Mouse (Mus musculus): ENCODE results near the gene Cpm. TPM values are rescaled to one million over a fixed set of nuclear protein-coding genes. Genes with fewer than 3 reads are reported as not detected.

Gene Cpm
- polyA plus RNA-seq, 1 experiment = 13.6 TPM

GRCm38 (mm10) chr10:117667663-117668507 lies 38.6 kb downstream of the Cpm start:
- no peak for DNase-seq
- TF ChIP-seq CTCF (IDR thresholded peaks at IDR 0.05; ENCODE audit: borderline replicate concordance, insufficient read depth, low read depth, low read length) = no peak
- TF ChIP-seq POLR2A (IDR thresholded peaks at IDR 0.05; ENCODE audit: borderline replicate concordance, insufficient read depth, low read length) = no peak
- WGBS = 92% methylated on average over 28 of the region's 28 CpGs
- Histone ChIP-seq H3K27me3 (ENCODE audit: control insufficient read depth, insufficient read depth, low read length) (no peaks in the 10 kb centered on the region), H3K4me3 (replicated peaks; ENCODE audit: insufficient read depth, low read depth, low read length) (no peak overlapping the region), H3K27ac (ENCODE audit: insufficient read depth, low read length) (no peak overlapping the region), H3K4me1 (ENCODE audit: control insufficient read depth, insufficient read depth, low read length) (peaks cover 2% of the 10 kb centered on the region; the same call in 1 of the 2 replicates)

GRCm38 (mm10) chr10:117668546-117669300 lies 39.4 kb downstream of the Cpm start:
- Histone ChIP-seq H3K27ac (ENCODE audit: insufficient read depth, low read length) (no peak overlapping the region), H3K27me3 (ENCODE audit: control insufficient read depth, insufficient read depth, low read length) (no peaks in the 10 kb centered on the region), H3K4me3 (replicated peaks; ENCODE audit: insufficient read depth, low read depth, low read length) (no peak overlapping the region), H3K4me1 (ENCODE audit: control insufficient read depth, insufficient read depth, low read length) (peaks cover 2% of the 10 kb centered on the region; the same call in 1 of the 2 replicates)
- WGBS = 90% methylated on average over 10 of the region's 10 CpGs
- TF ChIP-seq CTCF (IDR thresholded peaks at IDR 0.05; ENCODE audit: borderline replicate concordance, insufficient read depth, low read depth, low read length) (no peak), POLR2A (IDR thresholded peaks at IDR 0.05; ENCODE audit: borderline replicate concordance, insufficient read depth, low read length) (no peak)
- no peak for DNase-seq

GRCm38 (mm10) chr10:117669449-117670090 lies 40.3 kb downstream of the Cpm start:
- DNase-seq = no peak
- H3K4me1 ChIP-seq (ENCODE audit: control insufficient read depth, insufficient read depth, low read length) = no peaks in the 10 kb centered on the region
- H3K27me3 ChIP-seq (ENCODE audit: control insufficient read depth, insufficient read depth, low read length) = no peaks in the 10 kb centered on the region
- TF ChIP-seq CTCF (IDR thresholded peaks at IDR 0.05; ENCODE audit: borderline replicate concordance, insufficient read depth, low read depth, low read length) (no peak), POLR2A (IDR thresholded peaks at IDR 0.05; ENCODE audit: borderline replicate concordance, insufficient read depth, low read length) (no peak)
- 44% methylated on average over 10 of the region's 10 CpGs for WGBS
- H3K4me3 ChIP-seq (replicated peaks; ENCODE audit: insufficient read depth, low read depth, low read length) = no peak overlapping the region
- H3K27ac ChIP-seq (ENCODE audit: insufficient read depth, low read length) = no peak overlapping the region; the same call in 1 of the 2 replicates

GRCm38 (mm10) chr10:117670092-117670491 lies 40.8 kb downstream of the Cpm start:
- Histone ChIP-seq H3K27ac (ENCODE audit: insufficient read depth, low read length) (peak overlapping the region; percentile 30; the same call in 1 of the 2 replicates), H3K4me3 (replicated peaks; ENCODE audit: insufficient read depth, low read depth, low read length) (no peak overlapping the region), H3K4me1 (ENCODE audit: control insufficient read depth, insufficient read depth, low read length) (no peaks in the 10 kb centered on the region), H3K27me3 (ENCODE audit: control insufficient read depth, insufficient read depth, low read length) (no peaks in the 10 kb centered on the region)
- no peak for DNase-seq
- TF ChIP-seq CTCF (IDR thresholded peaks at IDR 0.05; ENCODE audit: borderline replicate concordance, insufficient read depth, low read depth, low read length) (no peak), POLR2A (IDR thresholded peaks at IDR 0.05; ENCODE audit: borderline replicate concordance, insufficient read depth, low read length) (no peak)
- WGBS = 75% methylated on average over 3 of the region's 3 CpGs

- no peaks in the 10 kb centered on the region for H3K4me1 ChIP-seq (ENCODE audit: control insufficient read depth, insufficient read depth, low read length)
- no peak overlapping the region for H3K4me3 ChIP-seq (replicated peaks; ENCODE audit: insufficient read depth, low read depth, low read length)
- H3K27me3 ChIP-seq (ENCODE audit: control insufficient read depth, insufficient read depth, low read length) = no peaks in the 10 kb centered on the region
- H3K27ac ChIP-seq (ENCODE audit: insufficient read depth, low read length) = peak overlapping the region; percentile 30; the same call in 1 of the 2 replicates
- no peak for DNase-seq
- no peak for TF ChIP-seq POLR2A (IDR thresholded peaks at IDR 0.05; ENCODE audit: borderline replicate concordance, insufficient read depth, low read length)
- TF ChIP-seq CTCF (IDR thresholded peaks at IDR 0.05; ENCODE audit: borderline replicate concordance, insufficient read depth, low read depth, low read length) = no peak
- WGBS = 89% methylated on average over 5 of the region's 5 CpGs
These were observed 41.5 kb downstream of the Cpm start for GRCm38 (mm10) chr10:117670791-117671190.

- TF ChIP-seq CTCF (IDR thresholded peaks at IDR 0.05; ENCODE audit: borderline replicate concordance, insufficient read depth, low read depth, low read length) (no peak), POLR2A (IDR thresholded peaks at IDR 0.05; ENCODE audit: borderline replicate concordance, insufficient read depth, low read length) (no peak)
- no peak overlapping the region for H3K27ac ChIP-seq (ENCODE audit: insufficient read depth, low read length)
- DNase-seq = no peak
These were observed 42.0 kb downstream of the Cpm start for GRCm38 (mm10) chr10:117671266-117671665.

GRCm38 (mm10) chr10:117671930-117672666 lies 42.8 kb downstream of the Cpm start:
- 79% methylated on average over 13 of the region's 13 CpGs for WGBS
- H3K4me1 ChIP-seq (ENCODE audit: control insufficient read depth, insufficient read depth, low read length) = no peaks in the 10 kb centered on the region
- TF ChIP-seq POLR2A (IDR thresholded peaks at IDR 0.05; ENCODE audit: borderline replicate concordance, insufficient read depth, low read length) (no peak), CTCF (IDR thresholded peaks at IDR 0.05; ENCODE audit: borderline replicate concordance, insufficient read depth, low read depth, low read length) (no peak)
- H3K27ac ChIP-seq (ENCODE audit: insufficient read depth, low read length) = no peak overlapping the region; the same call in 1 of the 2 replicates
- H3K27me3 ChIP-seq (ENCODE audit: control insufficient read depth, insufficient read depth, low read length) = no peaks in the 10 kb centered on the region
- no peak overlapping the region for H3K4me3 ChIP-seq (replicated peaks; ENCODE audit: insufficient read depth, low read depth, low read length)
- no peak for DNase-seq

More at GRCm38 (mm10) chr10:117671266-117671665, 42.0 kb downstream of the Cpm start:
- no peak overlapping the region for H3K4me3 ChIP-seq (replicated peaks; ENCODE audit: insufficient read depth, low read depth, low read length)
- no peaks in the 10 kb centered on the region for H3K27me3 ChIP-seq (ENCODE audit: control insufficient read depth, insufficient read depth, low read length)
- WGBS = 90% methylated on average over 9 of the region's 9 CpGs
- H3K4me1 ChIP-seq (ENCODE audit: control insufficient read depth, insufficient read depth, low read length) = no peaks in the 10 kb centered on the region

All from cerebellum, adult 2 months (tissue).